Mouse (Mus musculus): ENCODE results near the gene Gipc3. TPM values are rescaled to one million over a fixed set of nuclear protein-coding genes. Genes with fewer than 3 reads are reported as not detected.

Gipc3 gene
- total and polyA plus RNA-seq, 3 experiments, result 4.8 to 6.4 (median 5.5) TPM

- TF ChIP-seq CTCF (IDR thresholded peaks at IDR 0.05) (no peak), POLR2A (IDR thresholded peaks at IDR 0.05; ENCODE audit: insufficient read depth, low read depth, low read length) (no peak), EP300 (IDR thresholded peaks at IDR 0.05; ENCODE audit: insufficient read depth, low read depth, low read length) (no peak)
- Histone ChIP-seq H3K4me3 (no peak overlapping the region), H3K27ac (no peak overlapping the region), H3K36me3 (ENCODE audit: control insufficient read depth, insufficient read depth, low read length) (no peaks in the 10 kb centered on the region), H3K4me1 (ENCODE audit: control insufficient read depth, insufficient read depth, low read length) (peaks cover 20% of the 10 kb centered on the region), H3K9ac (ENCODE audit: low read depth, low read length) (no peak overlapping the region), H3K27me3 (ENCODE audit: control insufficient read depth, insufficient read depth, low read length) (no peaks in the 10 kb centered on the region), H3K79me2 (replicated peaks; ENCODE audit: control insufficient read depth, insufficient read depth, low read length) (peaks cover 2% of the 10 kb centered on the region)
- WGBS, result 90% methylated on average over 21 of the region's 21 CpGs
- DNase-seq, result no peak
- intact Hi-C loops (cut with DNase I), result no loop called here
These were observed 36.0 kb downstream of the Gipc3 start for GRCm38 (mm10) chr10:81306837-81307682.

- H3K27ac ChIP-seq, result no peak overlapping the region
- no peaks in the 10 kb centered on the region for H3K36me3 ChIP-seq (ENCODE audit: control insufficient read depth, insufficient read depth, low read length)
- no peak for DNase-seq
- H3K4me3 ChIP-seq, result no peak overlapping the region
- WGBS, result 85% methylated on average over 12 of the region's 12 CpGs
- intact Hi-C loops (cut with DNase I), result no loop called here
- H3K27me3 ChIP-seq (ENCODE audit: control insufficient read depth, insufficient read depth, low read length), result no peaks in the 10 kb centered on the region
- peaks cover 2% of the 10 kb centered on the region for H3K79me2 ChIP-seq (replicated peaks; ENCODE audit: control insufficient read depth, insufficient read depth, low read length)
- no peak for TF ChIP-seq CTCF (IDR thresholded peaks at IDR 0.05)
- TF ChIP-seq EP300 (IDR thresholded peaks at IDR 0.05; ENCODE audit: insufficient read depth, low read depth, low read length), result no peak
- no peak for TF ChIP-seq POLR2A (IDR thresholded peaks at IDR 0.05; ENCODE audit: insufficient read depth, low read depth, low read length)
- H3K4me1 ChIP-seq (ENCODE audit: control insufficient read depth, insufficient read depth, low read length), result peaks cover 23% of the 10 kb centered on the region
- no peak overlapping the region for H3K9ac ChIP-seq (ENCODE audit: low read depth, low read length)
These were observed 36.8 kb downstream of the Gipc3 start for GRCm38 (mm10) chr10:81306173-81306668.

GRCm38 (mm10) chr10:81305663-81306062, 37.4 kb downstream of the Gipc3 start:
- Histone ChIP-seq H3K9ac (ENCODE audit: low read depth, low read length) (no peak overlapping the region), H3K4me1 (ENCODE audit: control insufficient read depth, insufficient read depth, low read length) (peaks cover 24% of the 10 kb centered on the region), H3K4me3 (no peak overlapping the region), H3K27ac (no peak overlapping the region), H3K79me2 (replicated peaks; ENCODE audit: control insufficient read depth, insufficient read depth, low read length) (peaks cover 3% of the 10 kb centered on the region), H3K27me3 (ENCODE audit: control insufficient read depth, insufficient read depth, low read length) (no peaks in the 10 kb centered on the region), H3K36me3 (ENCODE audit: control insufficient read depth, insufficient read depth, low read length) (no peaks in the 10 kb centered on the region)
- TF ChIP-seq CTCF (IDR thresholded peaks at IDR 0.05) (no peak), EP300 (IDR thresholded peaks at IDR 0.05; ENCODE audit: insufficient read depth, low read depth, low read length) (no peak), POLR2A (IDR thresholded peaks at IDR 0.05; ENCODE audit: insufficient read depth, low read depth, low read length) (no peak)
- intact Hi-C loops (cut with DNase I), result loop anchor here (1.0 kb wide), 1 partner anchor 16 kb away; no protein-coding TSS in a partner anchor
- WGBS, result 92% methylated on average over 14 of the region's 14 CpGs
- DNase-seq, result no peak

GRCm38 (mm10) chr10:81304597-81305238, 38.3 kb downstream of the Gipc3 start:
- Histone ChIP-seq H3K9ac (ENCODE audit: low read depth, low read length) (no peak overlapping the region), H3K36me3 (ENCODE audit: control insufficient read depth, insufficient read depth, low read length) (no peaks in the 10 kb centered on the region), H3K4me3 (no peak overlapping the region), H3K27ac (no peak overlapping the region), H3K79me2 (replicated peaks; ENCODE audit: control insufficient read depth, insufficient read depth, low read length) (peaks cover 5% of the 10 kb centered on the region), H3K4me1 (ENCODE audit: control insufficient read depth, insufficient read depth, low read length) (peaks cover 33% of the 10 kb centered on the region), H3K27me3 (ENCODE audit: control insufficient read depth, insufficient read depth, low read length) (no peaks in the 10 kb centered on the region)
- WGBS, result 19% methylated on average over 9 of the region's 9 CpGs
- TF ChIP-seq CTCF (IDR thresholded peaks at IDR 0.05) (peak; percentile 89), POLR2A (IDR thresholded peaks at IDR 0.05; ENCODE audit: insufficient read depth, low read depth, low read length) (no peak), EP300 (IDR thresholded peaks at IDR 0.05; ENCODE audit: insufficient read depth, low read depth, low read length) (peak; percentile 78; the same call in 1 of the 2 replicates)
- peak in 1 of 2 experiments; percentile 70 for DNase-seq
- intact Hi-C loops (cut with DNase I), result loop anchor here (1.0 kb wide), 1 partner anchor 15 kb away; no protein-coding TSS in a partner anchor

GRCm38 (mm10) chr10:81303761-81304160, 39.3 kb downstream of the Gipc3 start:
- H3K4me1 ChIP-seq (ENCODE audit: control insufficient read depth, insufficient read depth, low read length), result peaks cover 42% of the 10 kb centered on the region
- 60% methylated on average over 7 of the region's 7 CpGs for WGBS

More at GRCm38 (mm10) chr10:81303761-81304160, 39.3 kb downstream of the Gipc3 start:
- no peak overlapping the region for H3K9ac ChIP-seq (ENCODE audit: low read depth, low read length)
- peaks cover 5% of the 10 kb centered on the region for H3K79me2 ChIP-seq (replicated peaks; ENCODE audit: control insufficient read depth, insufficient read depth, low read length)
- intact Hi-C loops (cut with DNase I), result no loop called here
- no peaks in the 10 kb centered on the region for H3K27me3 ChIP-seq (ENCODE audit: control insufficient read depth, insufficient read depth, low read length)
- peak overlapping the region; percentile 60 for H3K27ac ChIP-seq
- H3K4me3 ChIP-seq, result no peak overlapping the region
- TF ChIP-seq CTCF (IDR thresholded peaks at IDR 0.05) (no peak), EP300 (IDR thresholded peaks at IDR 0.05; ENCODE audit: insufficient read depth, low read depth, low read length) (no peak), POLR2A (IDR thresholded peaks at IDR 0.05; ENCODE audit: insufficient read depth, low read depth, low read length) (no peak)
- DNase-seq, result no peak
- no peaks in the 10 kb centered on the region for H3K36me3 ChIP-seq (ENCODE audit: control insufficient read depth, insufficient read depth, low read length)
